9 mouse cellular contexts compared by ENCODE assay signal in the genomic region with DNA sequence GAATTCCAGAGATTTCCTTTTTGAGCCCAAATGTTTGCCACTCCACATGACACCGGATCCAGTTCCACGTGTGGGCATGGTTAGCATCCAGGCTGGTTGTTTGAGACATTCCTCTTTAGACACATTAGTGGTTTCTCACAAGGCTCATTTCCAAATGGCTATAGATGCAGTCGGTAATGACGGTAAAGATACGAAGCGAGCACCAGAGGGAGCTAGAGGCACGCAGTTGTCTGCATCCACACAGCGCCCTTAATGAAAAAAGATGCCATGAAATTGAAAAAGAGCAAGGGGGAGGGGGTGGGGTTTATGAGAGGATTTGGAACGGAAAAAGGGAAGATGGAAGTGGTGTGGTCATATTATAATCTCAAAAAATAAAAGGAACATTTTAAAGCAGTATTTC. TPM values are rescaled to one million over a fixed set of nuclear protein-coding genes. Genes with fewer than 3 reads are reported as not detected.
DNase-seq lines count a peak whose midpoint lies in the region; ATAC-seq and TF ChIP-seq lines count a peak whose summit lies in the region.
"Had no signal": no experiment of that assay in that cellular context is flagged by ENCODE, and none has a peak within 500 bp of the region (broad histone marks: within the 10 kb centered on the region; RNA-seq: fewer than 3 reads in every experiment).

No protein-coding gene starts in this region.

- no peak for TF ChIP-seq POLR2A in ES-Bruce4 (IDR thresholded peaks at IDR 0.05; ENCODE audit: insufficient read depth, low read length)

- intact Hi-C loops in heart, postnatal 25 days (cut with DNase I), result loop anchor here (2.0 to 5.0 kb wide), 3 partner anchors 62 to 259 kb away; no protein-coding TSS in a partner anchor

- no peak for TF ChIP-seq EP300 in ES-Bruce4 (IDR thresholded peaks at IDR 0.05; ENCODE audit: insufficient read depth, low read depth, low read length)

- TF ChIP-seq CTCF in ES-Bruce4 (IDR thresholded peaks at IDR 0.05; ENCODE audit: low read depth, low read length), result peak; percentile 76

- no peak overlapping the region for H3K4me2 ChIP-seq in embryonic facial prominence, embryonic 14.5 days (ENCODE audit: low read depth, low read length)
- H3K4me2 ChIP-seq in lung, embryonic 16.5 days (ENCODE audit: low read depth, low read length), result no peak overlapping the region
- H3K4me2 ChIP-seq: heart, embryonic 13.5 days had no signal

- no peaks in the 10 kb centered on the region for H3K9me3 ChIP-seq in ES-Bruce4 (replicated peaks; ENCODE audit: control insufficient read depth, insufficient read depth, low read length, poor library complexity, severe bottlenecking)
- H3K9me3 ChIP-seq in embryonic facial prominence, embryonic 14.5 days (ENCODE audit: control insufficient read depth, low read length), result no peaks in the 10 kb centered on the region
- no peaks in the 10 kb centered on the region for H3K9me3 ChIP-seq in lung, embryonic 16.5 days (ENCODE audit: control insufficient read depth, low read length)
- H3K9me3 ChIP-seq: heart, embryonic 13.5 days had no signal

- no peaks in the 10 kb centered on the region for H3K27me3 ChIP-seq in ES-Bruce4 (ENCODE audit: control insufficient read depth, insufficient read depth, low read length, poor library complexity, severe bottlenecking)
- H3K27me3 ChIP-seq in embryonic facial prominence, embryonic 14.5 days (replicated peaks; ENCODE audit: control insufficient read depth, insufficient read depth, low read length), result no peaks in the 10 kb centered on the region
- no peaks in the 10 kb centered on the region for H3K27me3 ChIP-seq in lung, embryonic 16.5 days (ENCODE audit: control insufficient read depth, insufficient read depth, low read depth, low read length)
- H3K27me3 ChIP-seq: heart, embryonic 13.5 days had no signal

- H3K4me1 ChIP-seq in ES-Bruce4 (ENCODE audit: control insufficient read depth, insufficient read depth, low read length), result no peaks in the 10 kb centered on the region
- H3K4me1 ChIP-seq in embryonic facial prominence, embryonic 14.5 days (ENCODE audit: control insufficient read depth, insufficient read depth, low read length), result no peaks in the 10 kb centered on the region
- H3K4me1 ChIP-seq in lung, embryonic 16.5 days (replicated peaks; ENCODE audit: control insufficient read depth, insufficient read depth, low read length), result no peaks in the 10 kb centered on the region

- no peak overlapping the region for H3K9ac ChIP-seq in ES-Bruce4 (ENCODE audit: low read depth, poor library complexity, severe bottlenecking)
- no peak overlapping the region for H3K9ac ChIP-seq in embryonic facial prominence, embryonic 14.5 days (ENCODE audit: low read depth, low read length)
- H3K9ac ChIP-seq in lung, embryonic 16.5 days (ENCODE audit: low read length), result no peak overlapping the region
- H3K9ac ChIP-seq: heart, embryonic 13.5 days had no signal

- peak; percentile 65 for DNase-seq in adrenal gland, postnatal 25 days
- peak; percentile 92 for DNase-seq in embryonic facial prominence, embryonic 14.5 days (ENCODE audit: low spot score)
- DNase-seq in heart, postnatal 25 days (ENCODE audit: low spot score), result peak; percentile 28
- DNase-seq in kidney, postnatal 36 days, result peak; percentile 66 to 86
- DNase-seq in ovary, postnatal 36 days (ENCODE audit: low spot score), result peak; percentile 46
- DNase-seq in urinary bladder, adult 18-20 months (ENCODE audit: low spot score in 2 of 2), result no peak

- WGBS in embryonic facial prominence, embryonic 14.5 days, result 3% methylated on average over 9 of the region's 9 CpGs
- whole genome bisulfite sequencing in lung, embryonic 16.5 days, result 3% methylated on average over 9 of the region's 9 CpGs

- H3K27ac ChIP-seq in ES-Bruce4 (ENCODE audit: insufficient read depth, low read length), result no peak overlapping the region
- no peak overlapping the region for H3K27ac ChIP-seq in embryonic facial prominence, embryonic 14.5 days (replicated peaks; ENCODE audit: low read depth, low read length)
- H3K27ac ChIP-seq in lung, embryonic 16.5 days (ENCODE audit: low read length), result no peak overlapping the region
- H3K27ac ChIP-seq: heart, embryonic 13.5 days had no signal

- ATAC-seq in embryonic facial prominence, embryonic 14.5 days (ENCODE audit: low read depth), result peak; percentile 92
- ATAC-seq in lung, embryonic 16.5 days (ENCODE audit: low read depth), result peak; percentile 75; the same call in 1 of the 2 replicates

- H3K4me3 ChIP-seq in ES-Bruce4 (ENCODE audit: low read depth, low read length), result no peak overlapping the region
- no peak overlapping the region for H3K4me3 ChIP-seq in embryonic facial prominence, embryonic 14.5 days (ENCODE audit: low read depth, low read length)
- no peak overlapping the region for H3K4me3 ChIP-seq in lung, embryonic 16.5 days (ENCODE audit: low read length)
- H3K4me3 ChIP-seq: heart, embryonic 13.5 days had no signal

- H3K36me3 ChIP-seq in ES-Bruce4 (ENCODE audit: control insufficient read depth, insufficient read depth, low read length, poor library complexity, severe bottlenecking), result no peaks in the 10 kb centered on the region
- no peaks in the 10 kb centered on the region for H3K36me3 ChIP-seq in embryonic facial prominence, embryonic 14.5 days (ENCODE audit: control insufficient read depth, insufficient read depth, low read length)
- H3K36me3 ChIP-seq in lung, embryonic 16.5 days (ENCODE audit: control insufficient read depth, insufficient read depth, low read length), result no peaks in the 10 kb centered on the region
- H3K36me3 ChIP-seq: heart, embryonic 13.5 days had no signal

RNA-seq across cellular contexts. Expression of a gene that starts 50.3 kb away (rescaled TPM):
- 28.4 and 35.3 TPM in 2 replicates for polyA plus RNA-seq in ES-Bruce4 (2011; ENCODE audit: insufficient read depth, insufficient read length, low read depth, missing spikeins)
- 36.2 and 47.5 TPM in 2 replicates for total RNA-seq in adrenal gland, postnatal 25 days (2021)
- 13.9 and 15.1 TPM in 2 replicates for polyA plus RNA-seq in embryonic facial prominence, embryonic 14.5 days (2014; fragmentation: Nextera tagmentation; extraction: Ambion mirVana)
- 100 to 1,000 TPM; 120 to 150 TPM for total RNA-seq in heart, postnatal 25 days (2021)
- 8.9 and 9.7 TPM in 2 replicates for polyA plus RNA-seq in lung, embryonic 16.5 days (2015; fragmentation: Nextera tagmentation; extraction: Ambion mirVana)

Comparison
In these comparisons a context has a peak if more than half of its experiments do, and no peak if none do; other contexts are left out.
1. DNase-seq: peak in adrenal gland, postnatal 25 days (single experiment), embryonic facial prominence, embryonic 14.5 days (single experiment), heart, postnatal 25 days (single experiment), kidney, postnatal 36 days (2 of 2) and ovary, postnatal 36 days (single experiment); none in urinary bladder, adult 18-20 months (0 of 2).